Mouse (Mus musculus): Measurements from ENCODE around the gene Prex1.

GRCm38 (mm10) chr2:166674693-166675092, 38.9 kb downstream of the Prex1 start:
- TF ChIP-seq CTCF (IDR thresholded peaks at IDR 0.05; ENCODE audit: extremely low read depth, insufficient read length, insufficient replicate concordance, low read depth, low read length) = no peak
- TF ChIP-seq POLR2A (IDR thresholded peaks at IDR 0.05; ENCODE audit: low read depth, low read length) = no peak

Data from small intestine, adult 2 months (tissue).